Mouse (Mus musculus) G1E-ER4 (cell line): ENCODE data around the gene Foxn3. TPM values are rescaled to one million over a fixed set of nuclear protein-coding genes. Genes with fewer than 3 reads are reported as not detected.

ENCODE experiments used
- GATA1 ChIP-seq: IDR thresholded peaks from one replicate; pipeline ENCODE4 v1.8.0; 2012; ENCODE audit warnings: low read length, inconsistent platforms
- polyA plus RNA-seq: library from polyadenylated mRNA; stranded (reverse); fragments of >175 nt; gene quantifications from 2 replicates; pipeline ENCODE4 v1.2.3, GENCODE M21; 2012

The Foxn3 gene
- polyA plus RNA-seq, 1 experiment = 14.0 TPM

GRCm38 (mm10) chr12:99208251-99208650 lies 355.1 kb downstream of the Foxn3 start:
- no peak for TF ChIP-seq GATA1

GRCm38 (mm10) chr12:99207014-99207612 lies 356.3 kb downstream of the Foxn3 start:
- TF ChIP-seq GATA1 = no peak

GRCm38 (mm10) chr12:99205734-99206133 lies 357.6 kb downstream of the Foxn3 start:
- no peak for TF ChIP-seq GATA1

- no peak for TF ChIP-seq GATA1
Measured at GRCm38 (mm10) chr12:99199124-99199483, 364.3 kb downstream of the Foxn3 start.

- no peak for TF ChIP-seq GATA1
Measured at GRCm38 (mm10) chr12:99198428-99199123, 364.8 kb downstream of the Foxn3 start.

GRCm38 (mm10) chr12:99197031-99197430 lies 366.4 kb downstream of the Foxn3 start:
- no peak for TF ChIP-seq GATA1

GRCm38 (mm10) chr12:99195655-99196054 lies 367.7 kb downstream of the Foxn3 start:
- no peak for TF ChIP-seq GATA1

- no peak for TF ChIP-seq GATA1
Measured at GRCm38 (mm10) chr12:99187671-99188070, 375.7 kb downstream of the Foxn3 start.

GRCm38 (mm10) chr12:99186239-99186638 lies 377.1 kb downstream of the Foxn3 start:
- no peak for TF ChIP-seq GATA1

- TF ChIP-seq GATA1 = no peak
Measured at GRCm38 (mm10) chr12:99183261-99183792, 380.1 kb downstream of the Foxn3 start.

- TF ChIP-seq GATA1 = no peak
Measured at GRCm38 (mm10) chr12:99182338-99182737, 381.0 kb downstream of the Foxn3 start.

- no peak for TF ChIP-seq GATA1
Measured at GRCm38 (mm10) chr12:99180234-99180824, 383.1 kb downstream of the Foxn3 start.

GRCm38 (mm10) chr12:99174979-99175621 lies 388.3 kb downstream of the Foxn3 start:
- no peak for TF ChIP-seq GATA1

GRCm38 (mm10) chr12:99172170-99172569 lies 391.2 kb downstream of the Foxn3 start:
- TF ChIP-seq GATA1 = no peak

- TF ChIP-seq GATA1 = no peak
Measured at GRCm38 (mm10) chr12:99169925-99170324, 393.5 kb downstream of the Foxn3 start.

GRCm38 (mm10) chr12:99166091-99166490 lies 397.3 kb downstream of the Foxn3 start:
- no peak for TF ChIP-seq GATA1
